ENCODE assay signal across 44 mouse cellular contexts in genomic region chr4:148011332-148011731, GRCm38 (mm10). TPM values are rescaled to one million over a fixed set of nuclear protein-coding genes. Genes with fewer than 3 reads are reported as not detected.
"Had no signal": no experiment of that assay in that cellular context is flagged by ENCODE, and none has a peak within 500 bp of the region (broad histone marks: within the 10 kb centered on the region; RNA-seq: fewer than 3 reads in every experiment).

No protein-coding gene starts in this region.

- DNase-seq: left cerebral cortex, postnatal 4 days; liver; liver, embryonic 13.5 days; liver, postnatal 0 days; lung, adult 18-20 months; lung, adult 2 months; lung, embryonic 14.5 days; lung, postnatal 10 days; lung, postnatal 14 days; lung, postnatal 36 days; lung, postnatal 4 days; midbrain, embryonic 14.5 days had no signal

- H3K9ac ChIP-seq: limb, embryonic 12.5 days; limb, embryonic 13.5 days; limb, embryonic 15.5 days; liver, embryonic 12.5 days; liver, embryonic 13.5 days; liver, embryonic 14.5 days; liver, embryonic 15.5 days; liver, postnatal 0 days; lung, embryonic 14.5 days; lung, embryonic 15.5 days; midbrain, embryonic 12.5 days; midbrain, embryonic 15.5 days; neural tube, embryonic 12.5 days had no signal

- H3K9me3 ChIP-seq: limb, embryonic 10.5 days; limb, embryonic 12.5 days; limb, embryonic 13.5 days; limb, embryonic 15.5 days; liver, embryonic 12.5 days; liver, embryonic 13.5 days; liver, embryonic 15.5 days; lung, embryonic 15.5 days; megakaryocyte, embryonic 14.5 days; midbrain, embryonic 10.5 days; midbrain, embryonic 12.5 days; midbrain, embryonic 15.5 days; neural tube, embryonic 12.5 days had no signal

- H3K4me1 ChIP-seq: limb, embryonic 10.5 days; limb, embryonic 12.5 days; limb, embryonic 13.5 days; limb, embryonic 15.5 days; liver, embryonic 12.5 days; liver, embryonic 13.5 days; liver, embryonic 15.5 days; lung, embryonic 15.5 days; megakaryocyte, embryonic 14.5 days; midbrain, embryonic 12.5 days; midbrain, embryonic 15.5 days; neural tube, embryonic 12.5 days had no signal

- H3K27ac ChIP-seq: left cerebral cortex, adult 2 months; limb, embryonic 10.5 days; limb, embryonic 12.5 days; limb, embryonic 13.5 days; limb, embryonic 15.5 days; liver, embryonic 12.5 days; liver, embryonic 13.5 days; liver, embryonic 14.5 days; liver, embryonic 15.5 days; lung, embryonic 15.5 days; macrophage; midbrain, embryonic 10.5 days; midbrain, embryonic 12.5 days; midbrain, embryonic 15.5 days; neural tube, embryonic 12.5 days had no signal

- ATAC-seq: liver, embryonic 12.5 days; liver, postnatal 0 days; lung, postnatal 0 days; midbrain, embryonic 15.5 days; midbrain, embryonic 16.5 days had no signal

- H3K27me3 ChIP-seq: limb, embryonic 12.5 days; limb, embryonic 13.5 days; limb, embryonic 15.5 days; liver, embryonic 12.5 days; liver, embryonic 13.5 days; liver, embryonic 15.5 days; lung, embryonic 15.5 days; megakaryocyte, embryonic 14.5 days; midbrain, embryonic 12.5 days; midbrain, embryonic 15.5 days; neural tube, embryonic 12.5 days had no signal

- H3K4me2 ChIP-seq: limb, embryonic 12.5 days; limb, embryonic 13.5 days; limb, embryonic 15.5 days; liver, embryonic 11.5 days; liver, embryonic 12.5 days; liver, embryonic 13.5 days; liver, embryonic 15.5 days; lung, embryonic 14.5 days; lung, embryonic 15.5 days; midbrain, embryonic 12.5 days; midbrain, embryonic 15.5 days; neural tube, embryonic 12.5 days had no signal

- H3K4me3 ChIP-seq: left cerebral cortex, adult 2 months; limb, embryonic 10.5 days; limb, embryonic 12.5 days; limb, embryonic 13.5 days; limb, embryonic 15.5 days; liver, embryonic 12.5 days; liver, embryonic 13.5 days; liver, embryonic 15.5 days; lung, embryonic 15.5 days; megakaryocyte, embryonic 14.5 days; midbrain, embryonic 10.5 days; midbrain, embryonic 12.5 days; midbrain, embryonic 15.5 days; myocyte; neural tube, embryonic 12.5 days had no signal

RNA-seq across cellular contexts. Expression of gene Nppa, which starts 10.8 kb away (rescaled TPM):
- total RNA-seq: left cerebral cortex, adult 2 months; left cerebral cortex, postnatal 36 days; liver, adult 2 months; megakaryocyte progenitor cell, adult 5-6 weeks; megakaryocyte, adult 5-6 weeks; megakaryocyte-erythroid progenitor cell, adult 5-6 weeks; monocyte, adult 5-6 weeks had no signal
- polyA plus RNA-seq: limb, embryonic 13.5 days; limb, embryonic 15.5 days; liver, adult 2 months; liver, embryonic 14.5 days; liver, embryonic 16.5 days; lung, embryonic 14.5 days; macrophage; myocyte had no signal

RNA-seq across cellular contexts. Expression of gene Nppb, which starts 25.7 kb away (rescaled TPM):
- total RNA-seq: left cerebral cortex, adult 2 months; left cerebral cortex, adult 8-10 months; left cerebral cortex, postnatal 10 days; left cerebral cortex, postnatal 14 days; left cerebral cortex, postnatal 25 days; left cerebral cortex, postnatal 36 days; left cerebral cortex, postnatal 4 days; liver, adult 2 months; megakaryocyte progenitor cell, adult 5-6 weeks; megakaryocyte, adult 5-6 weeks; megakaryocyte-erythroid progenitor cell, adult 5-6 weeks; midbrain, postnatal 0 days; monocyte, adult 5-6 weeks had no signal
- polyA plus RNA-seq: limb, embryonic 10.5 days; limb, embryonic 11.5 days; limb, embryonic 12.5 days; limb, embryonic 13.5 days; liver, adult 2 months; liver, embryonic 12.5 days; liver, embryonic 13.5 days; liver, embryonic 14.5 days; liver, embryonic 15.5 days; liver, embryonic 16.5 days; liver, postnatal 0 days; lung, adult 2 months; lung, embryonic 14.5 days; lung, postnatal 0 days; macrophage; midbrain, embryonic 10.5 days; midbrain, embryonic 12.5 days; midbrain, embryonic 14.5 days; midbrain, embryonic 15.5 days; midbrain, embryonic 16.5 days; midbrain, postnatal 0 days; neural tube, embryonic 12.5 days had no signal
